14 mouse cellular contexts compared by ENCODE assay signal in genomic region chr2:168549326-168549725, GRCm38 (mm10). TPM values are rescaled to one million over a fixed set of nuclear protein-coding genes. Genes with fewer than 3 reads are reported as not detected.
DNase-seq lines count a peak whose midpoint lies in the region; ATAC-seq and TF ChIP-seq lines count a peak whose summit lies in the region.
"Had no signal": no experiment of that assay in that cellular context is flagged by ENCODE, and none has a peak within 500 bp of the region (broad histone marks: within the 10 kb centered on the region; RNA-seq: fewer than 3 reads in every experiment).

No protein-coding gene starts in this region.

- peak overlapping the region; percentile 44 for H3K27ac ChIP-seq in heart, embryonic 10.5 days
- H3K27ac ChIP-seq in lung, postnatal 0 days (ENCODE audit: low read length): no peak overlapping the region
- no peak overlapping the region for H3K27ac ChIP-seq in stomach, embryonic 14.5 days (ENCODE audit: low read length)
- H3K27ac ChIP-seq: hindbrain, embryonic 15.5 days; midbrain, embryonic 12.5 days; neural tube, embryonic 13.5 days had no signal

- intact Hi-C loops in left cerebral cortex, postnatal 25 days (cut with DNase I): no loop called here

- H3K27me3 ChIP-seq in heart, embryonic 10.5 days (ENCODE audit: insufficient read depth, poor library complexity, severe bottlenecking): peaks cover 76% of the 10 kb centered on the region
- H3K27me3 ChIP-seq in lung, postnatal 0 days (replicated peaks; ENCODE audit: insufficient read depth, low read length): no peaks in the 10 kb centered on the region; the same call in 1 of the 2 replicates
- H3K27me3 ChIP-seq in stomach, embryonic 14.5 days (ENCODE audit: control insufficient read depth, insufficient read depth, low read length): no peaks in the 10 kb centered on the region
- H3K27me3 ChIP-seq: hindbrain, embryonic 15.5 days had no signal

- H3K4me3 ChIP-seq in heart, embryonic 10.5 days: no peak overlapping the region
- H3K4me3 ChIP-seq in lung, postnatal 0 days (ENCODE audit: low read depth, low read length): no peak overlapping the region
- no peak overlapping the region for H3K4me3 ChIP-seq in stomach, embryonic 14.5 days (ENCODE audit: low read depth, low read length)
- H3K4me3 ChIP-seq: erythroblast, embryonic 14.5 days; heart, embryonic 12.5 days; hindbrain, embryonic 15.5 days; midbrain, embryonic 12.5 days; neural tube, embryonic 13.5 days had no signal

- no peak overlapping the region for H3K9ac ChIP-seq in lung, postnatal 0 days (replicated peaks; ENCODE audit: low read depth)
- no peak overlapping the region for H3K9ac ChIP-seq in stomach, embryonic 14.5 days (replicated peaks; ENCODE audit: low read depth, low read length)
- H3K9ac ChIP-seq: heart, embryonic 12.5 days; hindbrain, embryonic 15.5 days; midbrain, embryonic 12.5 days; neural tube, embryonic 13.5 days had no signal

- ATAC-seq in lung, postnatal 0 days: no peak
- peak; percentile 54; the same call in 1 of the 2 replicates for ATAC-seq in stomach, embryonic 14.5 days (ENCODE audit: insufficient number of reproducible peaks, insufficient read depth, low FRiP score, low read depth)

- peaks cover 56% of the 10 kb centered on the region for H3K4me1 ChIP-seq in heart, embryonic 10.5 days
- peaks cover 2% of the 10 kb centered on the region; the same call in 1 of the 2 replicates for H3K4me1 ChIP-seq in lung, postnatal 0 days (ENCODE audit: insufficient read depth, low read depth, low read length)
- H3K4me1 ChIP-seq in stomach, embryonic 14.5 days (ENCODE audit: control insufficient read depth, insufficient read depth, low read length): peaks cover 33% of the 10 kb centered on the region

- DNase-seq in heart, embryonic 10.5 days (ENCODE audit: low spot score): no peak
- no peak for DNase-seq in heart, adult 18-20 months
- peak; percentile 47 for DNase-seq in lung, postnatal 0 days (ENCODE audit: low spot score)
- DNase-seq in lung, postnatal 4 days: no peak
- DNase-seq in brain, embryonic 14.5 days (ENCODE audit: low read depth): peak; percentile 15
- no peak for DNase-seq in frontal cortex, adult 2 months (ENCODE audit: extremely low spot score in 1 of 2, low spot score in 1 of 2)
- no peak for DNase-seq in left cerebral cortex, postnatal 25 days (ENCODE audit: low spot score in 2 of 2)
- DNase-seq: cerebellum, postnatal 14 days had no signal

- no peaks in the 10 kb centered on the region for H3K9me3 ChIP-seq in heart, embryonic 10.5 days
- H3K9me3 ChIP-seq in lung, postnatal 0 days (ENCODE audit: low read length): no peaks in the 10 kb centered on the region
- H3K9me3 ChIP-seq in stomach, embryonic 14.5 days (ENCODE audit: control insufficient read depth, low read depth, low read length): no peaks in the 10 kb centered on the region
- H3K9me3 ChIP-seq: heart, embryonic 12.5 days; hindbrain, embryonic 15.5 days; midbrain, embryonic 12.5 days; neural tube, embryonic 13.5 days had no signal

- no peak for TF ChIP-seq CTCF in lung, postnatal 0 days (IDR thresholded peaks at IDR 0.05)
- TF ChIP-seq CTCF in brain, embryonic 14.5 days (IDR thresholded peaks at IDR 0.05; ENCODE audit: borderline replicate concordance, extremely low read depth, insufficient read depth, insufficient read length): no peak

- no peak for TF ChIP-seq EP300 in lung, postnatal 0 days (IDR thresholded peaks at IDR 0.05)

- WGBS in heart, embryonic 10.5 days: 58% methylated on average over 12 of the region's 12 CpGs
- 45% methylated on average over 12 of the region's 12 CpGs for WGBS in lung, postnatal 0 days
- 38% methylated on average over 12 of the region's 12 CpGs for WGBS in stomach, embryonic 14.5 days

- TF ChIP-seq POLR2A in brain, embryonic 14.5 days (IDR thresholded peaks at IDR 0.05; ENCODE audit: borderline replicate concordance, extremely low read depth, insufficient read depth, insufficient read length, poor library complexity, severe bottlenecking): no peak

- H3K4me2 ChIP-seq in lung, postnatal 0 days (replicated peaks; ENCODE audit: low read depth, low read length): no peak overlapping the region
- no peak overlapping the region for H3K4me2 ChIP-seq in stomach, embryonic 14.5 days (replicated peaks; ENCODE audit: low read depth, low read length)
- H3K4me2 ChIP-seq: heart, embryonic 12.5 days; hindbrain, embryonic 15.5 days; midbrain, embryonic 12.5 days; neural tube, embryonic 13.5 days had no signal

- 0 out of 2 replicates have a peak, but pooled peaks cover 2% of the 10 kb centered on the region for H3K36me3 ChIP-seq in heart, embryonic 10.5 days
- H3K36me3 ChIP-seq in lung, postnatal 0 days (ENCODE audit: insufficient read depth, low read length): no peaks in the 10 kb centered on the region
- no peaks in the 10 kb centered on the region for H3K36me3 ChIP-seq in stomach, embryonic 14.5 days (ENCODE audit: control insufficient read depth, insufficient read depth, low read length)
- H3K36me3 ChIP-seq: heart, embryonic 12.5 days; hindbrain, embryonic 15.5 days; midbrain, embryonic 12.5 days; neural tube, embryonic 13.5 days had no signal

RNA-seq across cellular contexts. Expression of gene Nfatc2, which starts 52.1 kb away (rescaled TPM):
- polyA plus RNA-seq in heart, embryonic 10.5 days (2016; fragmentation: Nextera tagmentation; extraction: Ambion mirVana): 2.0 and 4.6 TPM in 2 replicates
- total RNA-seq in heart, adult 18-20 months (2021): 10 to 100 TPM in 1 of 2 experiments, 1 to 10 TPM in 1; 8.7 to 10.1 TPM
- polyA plus RNA-seq in lung, postnatal 0 days (2015; fragmentation: Nextera tagmentation; extraction: Ambion mirVana): 0.72 and 0.96 TPM in 2 replicates
- polyA plus RNA-seq in brain, embryonic 14.5 days (2012; rRNA removed): 2.7 and 4.2 TPM in 2 replicates
- 3.0 and 3.5 TPM in 2 replicates for polyA plus RNA-seq in stomach, embryonic 14.5 days (2014; fragmentation: Nextera tagmentation; extraction: Ambion mirVana)
- polyA plus RNA-seq in frontal cortex, adult 2 months (2012; rRNA removed): 7.6 and 8.5 TPM in 2 replicates
- 10 to 100 TPM in 1 of 2 experiments, 1 to 10 TPM in 1; 8.5 to 14.3 TPM for total RNA-seq in left cerebral cortex, postnatal 25 days (2021)
- polyA plus RNA-seq: erythroblast, embryonic 14.5 days had no signal

Comparison
In these comparisons a context has a peak if more than half of its experiments do, and no peak if none do; other contexts are left out.
1. DNase-seq: peak in lung, postnatal 0 days (single experiment) and brain, embryonic 14.5 days (single experiment); none in heart, embryonic 10.5 days (single experiment), heart, adult 18-20 months (0 of 2), lung, postnatal 4 days (0 of 2), frontal cortex, adult 2 months (0 of 2) and left cerebral cortex, postnatal 25 days (0 of 2).